Mouse (Mus musculus) small intestine, adult 2 months (tissue): Measurements from ENCODE around the gene Meiob.

Experiments used
- CTCF ChIP-seq: fragments of 200-500 bp; IDR thresholded peaks from 2 replicates; pipeline ENCODE4 v1.5.1; 2012; ENCODE audit warnings: low read depth, mild to moderate bottlenecking, control low read depth, inconsistent platforms, low read length, moderate library complexity, mixed read lengths; ENCODE audit not compliant: insufficient replicate concordance, insufficient read length; ENCODE audit errors: extremely low read depth
- POLR2A ChIP-seq: fragments of 200-500 bp; IDR thresholded peaks from 2 replicates; pipeline ENCODE4 v1.6.1; 2012; ENCODE audit warnings: low read depth, mild to moderate bottlenecking, control low read depth, inconsistent platforms, low read length, moderate library complexity

GRCm38 (mm10) chr17:24803952-24804951 is at the start of gene Meiob:
- no peak for TF ChIP-seq POLR2A
- TF ChIP-seq CTCF = no peak
